Mouse (Mus musculus) limb, embryonic 11.5 days (tissue): ENCODE results near the gene Slc2a1. TPM values are rescaled to one million over a fixed set of nuclear protein-coding genes. Genes with fewer than 3 reads are reported as not detected.

ENCODE experiments used
- microRNA counts: library from miRNA; unstranded; fragments of <30 nt; microRNA quantifications from one replicate; lab custom pipeline; 2016
- microRNA-seq: library from miRNA; unstranded; fragments of <30 nt; microRNA quantifications from one replicate; pipeline ENCODE4, GENCODE M21; 2016
- polyA plus RNA-seq: library from polyadenylated mRNA; unstranded; fragments of >200 nt; fragmentation: Nextera tagmentation; extraction: Ambion mirVana; gene quantifications from 2 replicates; pipeline ENCODE4 v1.2.1, GENCODE M21; 2014

Gene Slc2a1
- polyA plus RNA-seq, 1 experiment from 2014 or later, result 113 TPM

MicroRNA genes within 50 kb of the gene (microRNA counts, 519-probe panel; counts per million panel counts)
- not detected for microRNA mmu-miR-1957 (lab: Ali Mortazavi, UCI)

Small RNA genes lying within 50 kb of the gene (microRNA-seq; reads per million reads assigned to microRNA genes)
- gene Mir1957a, result not detected

Other genes with a start within 250 kb of the Slc2a1 start
- not detected in 2 replicates for gene Olfr1331, start 244.1 kb upstream of the Slc2a1 start, polyA plus RNA-seq
- not detected in 2 replicates for gene Olfr1330, start 220.1 kb upstream of the Slc2a1 start, polyA plus RNA-seq
- not detected in 2 replicates for gene Olfr1329, start 191.2 kb upstream of the Slc2a1 start, polyA plus RNA-seq
- not detected in 2 replicates for gene Olfr1328, start 170.1 kb upstream of the Slc2a1 start, polyA plus RNA-seq
- not detected in 2 replicates for gene Lao1, start 147.1 kb upstream of the Slc2a1 start, polyA plus RNA-seq
- gene Zfp691, start 65.5 kb downstream of the Slc2a1 start, polyA plus RNA-seq, result 10.0 and 13.7 TPM in 2 replicates
- gene Ermap, start 81.3 kb downstream of the Slc2a1 start, polyA plus RNA-seq, result 6.9 and 8.7 TPM in 2 replicates
- 150 and 164 TPM in 2 replicates for gene Svbp, start 86.6 kb downstream of the Slc2a1 start, polyA plus RNA-seq
- gene Tmem269, start 109.5 kb downstream of the Slc2a1 start, polyA plus RNA-seq, result not detected in 2 replicates
- 37.0 and 44.7 TPM in 2 replicates for gene AU022252, start 124.0 kb downstream of the Slc2a1 start, polyA plus RNA-seq
- gene P3h1, start 124.2 kb downstream of the Slc2a1 start, polyA plus RNA-seq, result 21.9 and 24.1 TPM in 2 replicates
- 0.05 TPM in 1 of 2 replicates, not detected in the other for gene Cldn19, start 146.7 kb downstream of the Slc2a1 start, polyA plus RNA-seq
- 1,145 and 1,200 TPM in 2 replicates for gene Ybx1, start 185.9 kb downstream of the Slc2a1 start, polyA plus RNA-seq
- gene Ppih, start 211.8 kb downstream of the Slc2a1 start, polyA plus RNA-seq, result 162 and 170 TPM in 2 replicates